Mouse (Mus musculus): ENCODE results near the gene Ropn1l. TPM values are rescaled to one million over a fixed set of nuclear protein-coding genes. Genes with fewer than 3 reads are reported as not detected.

The Ropn1l gene
- polyA plus RNA-seq, 1 experiment from 2014 or later = 2.0 TPM

- no peak overlapping the region for H3K4me3 ChIP-seq (ENCODE audit: low read depth, low read length)
- 85% methylated on average over 4 of the region's 4 CpGs for WGBS
- peaks cover 12% of the 10 kb centered on the region; the same call in 1 of the 2 replicates for H3K36me3 ChIP-seq (ENCODE audit: control insufficient read depth, insufficient read depth, low read length)
- H3K27me3 ChIP-seq (ENCODE audit: control insufficient read depth, insufficient read depth, low read depth, low read length) = no peaks in the 10 kb centered on the region
- H3K4me1 ChIP-seq (ENCODE audit: control insufficient read depth, insufficient read depth, low read length) = no peaks in the 10 kb centered on the region
- ATAC-seq = no peak
- no peak overlapping the region for H3K4me2 ChIP-seq (ENCODE audit: low read length)
- no peak overlapping the region for H3K27ac ChIP-seq (ENCODE audit: low read length)
- H3K9me3 ChIP-seq (replicated peaks; ENCODE audit: control insufficient read depth, low read length, poor library complexity, severe bottlenecking) = no peaks in the 10 kb centered on the region
- H3K9ac ChIP-seq (ENCODE audit: low read depth, low read length) = no peak overlapping the region
These were observed 16.0 kb upstream of the Ropn1l start for GRCm38 (mm10) chr15:31469497-31469896.

DNA sequence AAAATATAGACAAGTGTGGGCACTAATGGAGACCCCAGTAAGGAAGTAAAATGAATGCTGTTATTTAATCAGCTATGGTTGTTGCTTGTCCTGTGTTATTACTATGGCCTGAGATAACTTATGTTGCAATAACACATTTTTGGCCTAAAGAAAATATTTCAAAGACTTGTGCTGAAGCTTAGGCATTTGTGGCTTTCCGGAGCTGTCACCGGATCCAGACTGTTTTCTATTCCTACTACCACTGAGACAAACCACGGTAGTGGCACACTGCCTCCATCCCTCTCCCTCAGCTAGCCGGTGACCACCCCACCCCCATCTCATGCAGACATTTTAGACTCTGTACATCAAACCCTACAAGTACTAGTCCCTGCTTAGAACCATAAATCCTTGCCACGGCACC lies 15.3 kb upstream of the Ropn1l start:
- Histone ChIP-seq H3K4me3 (ENCODE audit: low read depth, low read length) (no peak overlapping the region), H3K27me3 (ENCODE audit: control insufficient read depth, insufficient read depth, low read depth, low read length) (no peaks in the 10 kb centered on the region), H3K9ac (ENCODE audit: low read depth, low read length) (no peak overlapping the region), H3K36me3 (ENCODE audit: control insufficient read depth, insufficient read depth, low read length) (peaks cover 12% of the 10 kb centered on the region; the same call in 1 of the 2 replicates), H3K9me3 (replicated peaks; ENCODE audit: control insufficient read depth, low read length, poor library complexity, severe bottlenecking) (no peaks in the 10 kb centered on the region), H3K4me1 (ENCODE audit: control insufficient read depth, insufficient read depth, low read length) (no peaks in the 10 kb centered on the region), H3K4me2 (ENCODE audit: low read length) (no peak overlapping the region), H3K27ac (ENCODE audit: low read length) (no peak overlapping the region)
- ATAC-seq = no peak
- WGBS = 96% methylated on average over 5 of the region's 5 CpGs

DNA sequence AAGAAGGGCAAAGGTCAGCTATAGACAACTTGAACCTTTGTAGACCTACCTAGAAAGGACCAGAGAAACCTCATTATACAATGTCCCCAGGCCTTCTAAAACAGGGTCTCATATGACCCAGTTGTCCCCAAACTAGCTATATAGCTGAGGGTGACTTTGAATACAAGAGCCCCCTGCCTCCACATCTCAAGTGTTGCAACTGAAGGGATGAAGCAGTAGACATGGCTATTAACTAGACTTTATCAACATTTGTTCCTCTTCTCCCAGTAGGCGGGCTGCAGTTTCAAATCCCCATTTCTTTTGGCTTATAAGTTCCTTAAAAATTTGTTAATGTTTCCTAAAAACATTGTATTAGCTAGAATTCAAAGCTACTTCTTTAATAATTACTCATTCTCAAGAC lies 13.2 kb upstream of the Ropn1l start:
- H3K4me3 ChIP-seq (ENCODE audit: low read depth, low read length) = no peak overlapping the region
- no peak overlapping the region for H3K9ac ChIP-seq (ENCODE audit: low read depth, low read length)
- H3K27ac ChIP-seq (ENCODE audit: low read length) = no peak overlapping the region
- H3K4me1 ChIP-seq (ENCODE audit: control insufficient read depth, insufficient read depth, low read length) = no peaks in the 10 kb centered on the region
- no peak overlapping the region for H3K4me2 ChIP-seq (ENCODE audit: low read length)
- H3K36me3 ChIP-seq (ENCODE audit: control insufficient read depth, insufficient read depth, low read length) = peaks cover 18% of the 10 kb centered on the region
- ATAC-seq = no peak
- H3K9me3 ChIP-seq (replicated peaks; ENCODE audit: control insufficient read depth, low read length, poor library complexity, severe bottlenecking) = no peaks in the 10 kb centered on the region
- H3K27me3 ChIP-seq (ENCODE audit: control insufficient read depth, insufficient read depth, low read depth, low read length) = no peaks in the 10 kb centered on the region
- WGBS = 88% methylated on average over 1 of the region's 1 CpGs

GRCm38 (mm10) chr15:31466295-31466694 lies 12.8 kb upstream of the Ropn1l start:
- Histone ChIP-seq H3K27me3 (ENCODE audit: control insufficient read depth, insufficient read depth, low read depth, low read length) (no peaks in the 10 kb centered on the region), H3K27ac (ENCODE audit: low read length) (no peak overlapping the region), H3K4me3 (ENCODE audit: low read depth, low read length) (no peak overlapping the region), H3K4me1 (ENCODE audit: control insufficient read depth, insufficient read depth, low read length) (no peaks in the 10 kb centered on the region), H3K4me2 (ENCODE audit: low read length) (no peak overlapping the region), H3K9me3 (replicated peaks; ENCODE audit: control insufficient read depth, low read length, poor library complexity, severe bottlenecking) (no peaks in the 10 kb centered on the region), H3K36me3 (ENCODE audit: control insufficient read depth, insufficient read depth, low read length) (peaks cover 20% of the 10 kb centered on the region), H3K9ac (ENCODE audit: low read depth, low read length) (no peak overlapping the region)
- WGBS = 93% methylated on average over 5 of the region's 5 CpGs
- no peak for ATAC-seq

GRCm38 (mm10) chr15:31465806-31466205 lies 12.3 kb upstream of the Ropn1l start:
- no peak overlapping the region for H3K9ac ChIP-seq (ENCODE audit: low read depth, low read length)
- no peak overlapping the region for H3K4me2 ChIP-seq (ENCODE audit: low read length)
- 98% methylated on average over 2 of the region's 2 CpGs for WGBS
- no peak overlapping the region for H3K27ac ChIP-seq (ENCODE audit: low read length)
- no peak overlapping the region for H3K4me3 ChIP-seq (ENCODE audit: low read depth, low read length)
- H3K9me3 ChIP-seq (replicated peaks; ENCODE audit: control insufficient read depth, low read length, poor library complexity, severe bottlenecking) = no peaks in the 10 kb centered on the region
- ATAC-seq = no peak
- no peaks in the 10 kb centered on the region for H3K27me3 ChIP-seq (ENCODE audit: control insufficient read depth, insufficient read depth, low read depth, low read length)
- no peaks in the 10 kb centered on the region for H3K4me1 ChIP-seq (ENCODE audit: control insufficient read depth, insufficient read depth, low read length)
- H3K36me3 ChIP-seq (ENCODE audit: control insufficient read depth, insufficient read depth, low read length) = peaks cover 23% of the 10 kb centered on the region

GRCm38 (mm10) chr15:31460571-31460970 lies 7.0 kb upstream of the Ropn1l start:
- H3K9me3 ChIP-seq (replicated peaks; ENCODE audit: control insufficient read depth, low read length, poor library complexity, severe bottlenecking) = no peaks in the 10 kb centered on the region
- H3K9ac ChIP-seq (ENCODE audit: low read depth, low read length) = no peak overlapping the region
- no peak overlapping the region for H3K4me3 ChIP-seq (ENCODE audit: low read depth, low read length)
- peaks cover 33% of the 10 kb centered on the region for H3K36me3 ChIP-seq (ENCODE audit: control insufficient read depth, insufficient read depth, low read length)
- no peak for ATAC-seq
- no peaks in the 10 kb centered on the region for H3K27me3 ChIP-seq (ENCODE audit: control insufficient read depth, insufficient read depth, low read depth, low read length)
- WGBS = 87% methylated on average over 2 of the region's 2 CpGs
- H3K27ac ChIP-seq (ENCODE audit: low read length) = no peak overlapping the region
- H3K4me2 ChIP-seq (ENCODE audit: low read length) = no peak overlapping the region
- no peaks in the 10 kb centered on the region for H3K4me1 ChIP-seq (ENCODE audit: control insufficient read depth, insufficient read depth, low read length)

DNA sequence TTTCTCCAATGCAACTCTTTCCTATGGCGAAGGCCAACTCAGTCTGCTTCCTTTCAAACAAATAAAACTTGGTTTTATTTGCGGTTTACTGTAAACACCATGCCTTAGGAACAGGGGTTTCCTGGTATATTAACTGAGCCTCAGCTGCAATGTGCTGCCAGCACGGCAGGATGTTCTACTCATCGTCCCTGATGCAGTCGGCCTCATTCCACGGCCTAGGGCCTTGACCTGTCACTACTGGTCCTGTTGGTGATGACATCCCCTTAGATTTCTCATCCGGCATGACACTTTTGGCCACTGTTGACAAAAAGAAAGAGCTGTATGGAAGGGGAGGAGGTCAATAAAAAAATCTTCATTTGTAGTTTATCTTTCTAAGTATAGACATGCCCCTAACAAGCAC lies 4.5 kb upstream of the Ropn1l start:
- peaks cover 3% of the 10 kb centered on the region; the same call in 1 of the 2 replicates for H3K4me1 ChIP-seq (ENCODE audit: control insufficient read depth, insufficient read depth, low read length)
- 90% methylated on average over 7 of the region's 7 CpGs for WGBS
- no peaks in the 10 kb centered on the region for H3K27me3 ChIP-seq (ENCODE audit: control insufficient read depth, insufficient read depth, low read depth, low read length)
- ATAC-seq = no peak
- peaks cover 34% of the 10 kb centered on the region for H3K36me3 ChIP-seq (ENCODE audit: control insufficient read depth, insufficient read depth, low read length)
- H3K4me2 ChIP-seq (ENCODE audit: low read length) = no peak overlapping the region
- H3K9ac ChIP-seq (ENCODE audit: low read depth, low read length) = no peak overlapping the region
- H3K4me3 ChIP-seq (ENCODE audit: low read depth, low read length) = no peak overlapping the region
- no peaks in the 10 kb centered on the region for H3K9me3 ChIP-seq (replicated peaks; ENCODE audit: control insufficient read depth, low read length, poor library complexity, severe bottlenecking)
- no peak overlapping the region for H3K27ac ChIP-seq (ENCODE audit: low read length)

DNA sequence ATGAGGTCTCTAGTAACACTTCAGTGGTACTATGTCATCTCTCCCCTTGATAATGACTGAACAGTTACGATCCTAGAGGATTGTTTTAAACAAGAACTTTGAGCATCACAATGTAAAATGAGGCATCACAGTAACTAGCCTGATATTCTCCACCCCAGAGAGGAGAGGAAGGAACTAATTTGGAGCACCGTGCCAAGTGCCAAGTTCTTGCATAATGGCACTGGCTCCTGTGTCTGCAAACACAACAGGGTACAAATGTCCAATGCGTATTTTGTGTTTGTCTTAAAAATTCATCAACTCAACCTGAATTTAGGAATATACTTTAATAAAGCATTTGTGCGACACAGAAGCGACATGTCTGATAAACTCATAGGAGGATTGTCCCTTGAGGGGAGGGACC lies 2.8 kb upstream of the Ropn1l start:
- Histone ChIP-seq H3K4me3 (ENCODE audit: low read depth, low read length) (no peak overlapping the region), H3K9me3 (replicated peaks; ENCODE audit: control insufficient read depth, low read length, poor library complexity, severe bottlenecking) (no peaks in the 10 kb centered on the region), H3K9ac (ENCODE audit: low read depth, low read length) (no peak overlapping the region), H3K4me1 (ENCODE audit: control insufficient read depth, insufficient read depth, low read length) (peaks cover 9% of the 10 kb centered on the region), H3K4me2 (ENCODE audit: low read length) (no peak overlapping the region), H3K27me3 (ENCODE audit: control insufficient read depth, insufficient read depth, low read depth, low read length) (no peaks in the 10 kb centered on the region), H3K27ac (ENCODE audit: low read length) (no peak overlapping the region), H3K36me3 (ENCODE audit: control insufficient read depth, insufficient read depth, low read length) (peaks cover 26% of the 10 kb centered on the region; the same call in 1 of the 2 replicates)
- ATAC-seq = no peak
- WGBS = 90% methylated on average over 5 of the region's 5 CpGs

- H3K4me1 ChIP-seq (ENCODE audit: control insufficient read depth, insufficient read depth, low read length) = peaks cover 9% of the 10 kb centered on the region
- H3K4me3 ChIP-seq (ENCODE audit: low read depth, low read length) = no peak overlapping the region
- H3K27me3 ChIP-seq (ENCODE audit: control insufficient read depth, insufficient read depth, low read depth, low read length) = no peaks in the 10 kb centered on the region
- WGBS = 81% methylated on average over 7 of the region's 7 CpGs
- H3K9ac ChIP-seq (ENCODE audit: low read depth, low read length) = no peak overlapping the region
- H3K4me2 ChIP-seq (ENCODE audit: low read length) = no peak overlapping the region
- H3K36me3 ChIP-seq (ENCODE audit: control insufficient read depth, insufficient read depth, low read length) = peaks cover 16% of the 10 kb centered on the region; the same call in 1 of the 2 replicates
- H3K27ac ChIP-seq (ENCODE audit: low read length) = no peak overlapping the region
- no peaks in the 10 kb centered on the region for H3K9me3 ChIP-seq (replicated peaks; ENCODE audit: control insufficient read depth, low read length, poor library complexity, severe bottlenecking)
- no peak for ATAC-seq
These were observed 1.3 kb upstream of the Ropn1l start for GRCm38 (mm10) chr15:31454861-31455295.
